ENCODE assay signal across 14 mouse cellular contexts in genomic region chr19:46215401-46215800, GRCm38 (mm10).
DNase-seq lines count a peak whose midpoint lies in the region; ATAC-seq and TF ChIP-seq lines count a peak whose summit lies in the region.
"Had no signal": no experiment of that assay in that cellular context is flagged by ENCODE, and none has a peak within 500 bp of the region (broad histone marks: within the 10 kb centered on the region; RNA-seq: fewer than 3 reads in every experiment).

No protein-coding gene starts in this region.

- no peak for TF ChIP-seq CTCF in lung, postnatal 0 days (IDR thresholded peaks at IDR 0.05)

- H3K4me3 ChIP-seq in lung, postnatal 0 days (ENCODE audit: low read depth, low read length): no peak overlapping the region
- no peak overlapping the region for H3K4me3 ChIP-seq in heart, embryonic 13.5 days
- H3K4me3 ChIP-seq: erythroblast, embryonic 14.5 days; megakaryocyte, embryonic 14.5 days had no signal

- H3K36me3 ChIP-seq in lung, postnatal 0 days (ENCODE audit: insufficient read depth, low read length): no peaks in the 10 kb centered on the region
- no peaks in the 10 kb centered on the region for H3K36me3 ChIP-seq in heart, embryonic 13.5 days

- intact Hi-C loops in heart, postnatal 36 days (cut with DNase I): no loop called here

- no peaks in the 10 kb centered on the region for H3K9me3 ChIP-seq in lung, postnatal 0 days (ENCODE audit: low read length)
- H3K9me3 ChIP-seq in heart, embryonic 13.5 days: no peaks in the 10 kb centered on the region
- H3K9me3 ChIP-seq: megakaryocyte, embryonic 14.5 days had no signal

- no peak overlapping the region for H3K9ac ChIP-seq in lung, postnatal 0 days (replicated peaks; ENCODE audit: low read depth)
- no peak overlapping the region for H3K9ac ChIP-seq in heart, embryonic 13.5 days

- H3K4me2 ChIP-seq in lung, postnatal 0 days (replicated peaks; ENCODE audit: low read depth, low read length): no peak overlapping the region
- H3K4me2 ChIP-seq in heart, embryonic 13.5 days: peak overlapping the region; percentile 42

- no peak for TF ChIP-seq EP300 in lung, postnatal 0 days (IDR thresholded peaks at IDR 0.05)

- peaks cover 5% of the 10 kb centered on the region; the same call in 1 of the 2 replicates for H3K4me1 ChIP-seq in lung, postnatal 0 days (ENCODE audit: insufficient read depth, low read depth, low read length)
- H3K4me1 ChIP-seq in heart, embryonic 13.5 days: peaks cover 34% of the 10 kb centered on the region

- no peak overlapping the region for H3K27ac ChIP-seq in lung, postnatal 0 days (ENCODE audit: low read length)
- H3K27ac ChIP-seq in heart, embryonic 13.5 days (replicated peaks): peak overlapping the region; percentile 82

- 22% methylated on average over 3 of the region's 3 CpGs for WGBS in lung, postnatal 0 days
- 19% methylated on average over 3 of the region's 3 CpGs for WGBS in heart, embryonic 13.5 days

- no peaks in the 10 kb centered on the region for H3K27me3 ChIP-seq in lung, postnatal 0 days (replicated peaks; ENCODE audit: insufficient read depth, low read length)
- H3K27me3 ChIP-seq in heart, embryonic 13.5 days (replicated peaks): no peaks in the 10 kb centered on the region
- H3K27me3 ChIP-seq: megakaryocyte, embryonic 14.5 days had no signal

- DNase-seq in heart, adult 11 months: peak; percentile 73
- DNase-seq in heart, postnatal 36 days: no peak
- peak; percentile 35 for DNase-seq in lung, postnatal 0 days (ENCODE audit: low spot score)
- DNase-seq in lung, postnatal 14 days: no peak
- peak; percentile 6 for DNase-seq in mesoderm, embryonic 11.5 days (ENCODE audit: low read depth, low spot score)
- DNase-seq in right cerebral cortex, adult 2 months (ENCODE audit: low spot score in 2 of 2): no peak
- DNase-seq: cerebellum, postnatal 14 days; kidney, adult 9 months; layer of hippocampus, postnatal 36 days; liver had no signal

- peak; percentile 56; the same call in 1 of the 2 replicates for ATAC-seq in lung, postnatal 0 days
- ATAC-seq in heart, embryonic 13.5 days (ENCODE audit: extremely low read depth, insufficient number of reproducible peaks, low FRiP score, low TSS enrichment): no peak
- ATAC-seq in cerebellum, adult (ENCODE audit: insufficient number of reproducible peaks, low FRiP score, low TSS enrichment): no peak

Comparison
In these comparisons a context has a peak if more than half of its experiments do, and no peak if none do; other contexts are left out.
1. DNase-seq: peak in heart, adult 11 months (single experiment), lung, postnatal 0 days (single experiment) and mesoderm, embryonic 11.5 days (single experiment); none in heart, postnatal 36 days (0 of 2), lung, postnatal 14 days (single experiment) and right cerebral cortex, adult 2 months (0 of 2).